Mouse (Mus musculus) lung, adult 2 months (tissue): ENCODE measurements at regions not wholly inside any gene's neighbourhood (a gene's known extent, or its start where the extent isn't known, plus 50 kb on each side); places are given as distances from the start of the nearest gene placed in this dataset.

Experiments used
- CTCF ChIP-seq: fragments of 200-500 bp; IDR thresholded peaks from 2 replicates; pipeline ENCODE4 v1.5.1; 2011; ENCODE audit warnings: mild to moderate bottlenecking, low read length, control low read depth; ENCODE audit not compliant: insufficient read depth
- POLR2A ChIP-seq: fragments of 200-500 bp; IDR thresholded peaks from 2 replicates; pipeline ENCODE4 v1.6.1; 2011; ENCODE audit warnings: low read depth, mild to moderate bottlenecking, control low read depth, low read length, borderline replicate concordance; ENCODE audit errors: extremely low read depth

DNA sequence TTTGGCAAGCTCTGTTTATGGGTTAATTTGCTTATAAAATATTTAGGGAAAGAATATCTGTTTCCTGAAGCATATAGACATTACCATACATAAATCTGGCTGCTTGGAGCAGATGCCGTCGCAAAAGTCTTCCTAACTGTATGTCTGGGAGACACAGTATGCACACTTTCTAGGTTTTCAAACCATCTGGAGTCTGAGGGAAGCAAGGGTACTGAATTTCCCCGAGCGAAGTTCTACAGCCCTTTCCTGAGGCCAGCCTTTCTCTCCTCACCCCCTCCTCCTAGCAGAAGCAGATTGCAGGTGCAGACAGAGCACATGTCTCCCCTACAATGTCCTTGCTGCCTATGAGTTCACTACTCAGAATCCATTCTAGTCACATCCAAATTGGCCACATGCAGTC is 338.8 kb upstream of the Arglu1 start:
- no peak for TF ChIP-seq CTCF
- TF ChIP-seq POLR2A: no peak
